Mouse (Mus musculus): ENCODE measurements at regions not wholly inside any gene's neighbourhood (a gene's known extent, or its start where the extent isn't known, plus 50 kb on each side); places are given as distances from the start of the nearest gene placed in this dataset.

DNA sequence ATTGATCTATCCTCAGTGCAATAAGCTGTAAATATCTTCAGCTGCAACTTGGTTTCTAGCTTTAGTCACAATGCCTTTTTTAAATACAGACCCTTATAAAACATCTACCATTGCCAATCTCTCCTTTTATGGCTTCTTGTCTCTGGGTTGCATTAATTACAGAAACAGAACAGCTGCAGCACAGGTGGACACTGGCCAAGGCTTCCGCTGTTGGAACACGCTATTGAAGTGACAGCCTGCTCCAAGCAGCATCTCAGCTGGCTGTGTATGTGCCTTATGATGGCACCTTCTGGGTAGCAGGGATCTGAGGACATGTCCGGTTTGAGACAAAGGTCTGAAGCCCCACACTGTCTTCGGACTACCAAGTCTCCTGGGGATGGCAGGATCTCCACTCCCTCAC, 207.1 kb upstream of the Plpp4 start:
- WGBS (ENCODE audit: insufficient replicate concordance): 67% methylated on average over 4 of the region's 4 CpGs

DNA sequence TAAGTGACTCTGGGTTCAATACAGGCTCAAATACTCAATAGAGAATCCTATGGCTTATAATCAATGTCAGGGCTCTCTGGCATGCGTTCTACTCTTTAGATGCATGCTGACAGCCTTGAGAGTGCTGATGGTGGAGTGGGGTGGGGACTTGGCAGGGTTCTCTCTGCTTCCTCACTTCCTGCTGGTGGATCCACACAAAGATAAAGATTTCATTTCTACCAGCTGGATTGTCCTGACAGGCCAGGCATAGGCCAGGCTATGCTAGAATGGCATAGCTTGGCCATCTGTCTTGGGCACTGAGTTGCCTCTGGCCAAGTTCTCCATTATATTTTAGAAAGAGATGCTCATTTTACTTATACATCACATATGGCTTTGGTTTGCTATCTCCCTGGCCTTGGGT, 206.2 kb upstream of the Plpp4 start:
- Histone ChIP-seq H3K9ac (no peak overlapping the region), H3K4me3 (replicated peaks) (no peak overlapping the region), H3K4me1 (replicated peaks) (no peaks in the 10 kb centered on the region), H3K36me3 (replicated peaks) (no peaks in the 10 kb centered on the region), H3K9me3 (replicated peaks) (no peaks in the 10 kb centered on the region), H3K4me2 (no peak overlapping the region), H3K27me3 (no peaks in the 10 kb centered on the region), H3K27ac (replicated peaks) (no peak overlapping the region)
- WGBS (ENCODE audit: insufficient replicate concordance): 38% methylated on average over 1 of the region's 1 CpGs
- no peak for ATAC-seq (ENCODE audit: insufficient read depth)

More for the DNA sequence above, 207.1 kb upstream of the Plpp4 start:
- no peak for ATAC-seq (ENCODE audit: insufficient read depth)
- Histone ChIP-seq H3K4me3 (replicated peaks) (no peak overlapping the region), H3K9ac (no peak overlapping the region), H3K4me1 (replicated peaks) (no peaks in the 10 kb centered on the region), H3K9me3 (replicated peaks) (no peaks in the 10 kb centered on the region), H3K4me2 (no peak overlapping the region), H3K27ac (replicated peaks) (no peak overlapping the region), H3K36me3 (replicated peaks) (no peaks in the 10 kb centered on the region), H3K27me3 (no peaks in the 10 kb centered on the region)

DNA sequence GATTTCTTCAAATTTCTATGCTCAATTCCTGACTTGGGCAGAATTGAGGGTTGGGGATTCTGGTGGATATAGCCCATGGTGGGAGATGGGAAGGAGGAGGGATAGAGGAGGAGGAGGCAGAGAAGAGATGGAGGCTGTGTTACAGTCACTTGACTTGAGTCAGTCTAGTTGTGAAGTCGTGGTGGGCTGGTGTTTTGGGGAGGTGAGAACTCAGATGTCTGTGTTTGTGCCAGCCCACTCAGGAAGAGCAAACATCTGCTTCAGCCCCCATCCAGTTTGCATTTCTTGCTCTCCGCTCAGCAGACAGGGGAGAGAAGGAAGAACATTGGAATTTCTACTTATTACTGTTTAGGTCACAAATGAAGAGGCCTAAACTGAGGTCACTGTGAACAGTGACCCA, 189.9 kb upstream of the Plpp4 start:
- no peak overlapping the region for H3K4me3 ChIP-seq (replicated peaks)
- no peaks in the 10 kb centered on the region for H3K9me3 ChIP-seq (replicated peaks)
- H3K27ac ChIP-seq (replicated peaks): no peak overlapping the region
- no peaks in the 10 kb centered on the region for H3K36me3 ChIP-seq (replicated peaks)
- H3K4me1 ChIP-seq (replicated peaks): no peaks in the 10 kb centered on the region
- no peak overlapping the region for H3K4me2 ChIP-seq
- WGBS (ENCODE audit: insufficient replicate concordance): 40% methylated on average over 2 of the region's 2 CpGs
- ATAC-seq (ENCODE audit: insufficient read depth): no peak
- H3K9ac ChIP-seq: no peak overlapping the region
- H3K27me3 ChIP-seq: no peaks in the 10 kb centered on the region

DNA sequence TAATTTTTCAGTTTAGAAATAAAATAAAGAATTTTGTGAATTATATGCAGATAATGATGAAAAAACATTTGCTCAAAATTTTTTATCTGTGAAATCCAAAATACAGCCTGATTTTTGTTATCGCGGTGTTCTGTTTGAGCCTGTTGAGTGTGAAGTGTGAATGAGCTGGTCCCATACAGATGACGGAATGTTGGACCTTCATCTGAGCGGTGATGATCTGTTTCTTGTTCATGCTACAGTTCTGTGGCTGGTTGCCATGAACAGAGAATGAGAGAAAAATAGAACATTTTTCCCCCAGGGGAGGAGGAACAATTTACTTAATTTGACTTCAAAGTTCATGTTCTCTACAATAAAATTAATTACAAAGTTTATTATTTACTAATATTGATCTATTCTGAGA, 188.7 kb upstream of the Plpp4 start:
- 75% methylated on average over 4 of the region's 4 CpGs for WGBS (ENCODE audit: insufficient replicate concordance)

DNA sequence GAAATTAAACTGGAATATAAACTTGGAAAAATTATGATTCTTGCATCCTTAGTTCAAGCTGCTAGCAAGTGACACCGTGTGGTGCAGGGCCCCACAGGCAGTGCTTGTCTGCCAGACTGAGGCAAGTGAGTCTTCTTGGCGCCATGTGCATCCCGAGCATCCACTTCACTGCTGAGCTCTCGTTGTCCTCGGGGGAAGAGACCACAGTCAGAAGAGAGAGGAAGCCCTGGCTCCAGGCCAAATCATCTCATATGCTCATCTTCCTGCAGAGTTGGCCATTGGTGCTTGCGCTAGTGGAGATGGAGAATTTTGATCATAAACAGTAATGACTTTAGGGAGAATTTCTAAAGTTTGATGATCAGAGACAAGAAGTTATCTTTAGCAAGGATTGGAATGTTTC, 177.0 kb upstream of the Plpp4 start:
- H3K4me3 ChIP-seq (replicated peaks): no peak overlapping the region
- no peak overlapping the region for H3K27ac ChIP-seq (replicated peaks)
- WGBS (ENCODE audit: insufficient replicate concordance): 57% methylated on average over 6 of the region's 6 CpGs
- H3K9me3 ChIP-seq (replicated peaks): no peaks in the 10 kb centered on the region
- no peaks in the 10 kb centered on the region for H3K36me3 ChIP-seq (replicated peaks)
- H3K27me3 ChIP-seq: no peaks in the 10 kb centered on the region
- ATAC-seq (ENCODE audit: insufficient read depth): no peak
- H3K4me2 ChIP-seq: no peak overlapping the region
- no peaks in the 10 kb centered on the region for H3K4me1 ChIP-seq (replicated peaks)
- H3K9ac ChIP-seq: no peak overlapping the region

More for the DNA sequence above, 188.7 kb upstream of the Plpp4 start:
- H3K36me3 ChIP-seq (replicated peaks): no peaks in the 10 kb centered on the region
- no peaks in the 10 kb centered on the region for H3K27me3 ChIP-seq
- no peak overlapping the region for H3K9ac ChIP-seq
- no peaks in the 10 kb centered on the region for H3K4me1 ChIP-seq (replicated peaks)
- no peaks in the 10 kb centered on the region for H3K9me3 ChIP-seq (replicated peaks)
- no peak overlapping the region for H3K4me2 ChIP-seq
- no peak overlapping the region for H3K4me3 ChIP-seq (replicated peaks)
- no peak for ATAC-seq (ENCODE audit: insufficient read depth)
- no peak overlapping the region for H3K27ac ChIP-seq (replicated peaks)

DNA sequence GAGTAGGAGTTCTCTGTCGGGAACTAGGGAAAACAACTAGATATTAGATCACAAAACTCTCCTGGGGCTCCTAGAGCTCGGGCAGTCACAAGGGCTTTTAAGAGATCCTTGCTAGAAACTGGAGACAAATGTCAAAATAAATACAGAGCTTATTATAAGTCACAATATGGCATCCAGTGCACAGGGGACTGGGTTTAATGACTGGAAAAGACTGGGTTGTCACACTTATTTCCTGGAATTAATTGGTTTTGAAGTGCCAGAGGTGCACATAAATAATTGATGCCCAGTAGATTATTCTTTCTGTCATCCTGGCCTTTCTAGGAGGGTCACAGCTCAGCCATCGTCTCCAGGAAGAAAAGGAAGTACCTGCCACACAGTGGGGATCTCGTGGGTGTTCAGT, 165.4 kb upstream of the Plpp4 start:
- no peak for ATAC-seq (ENCODE audit: insufficient read depth)
- no peaks in the 10 kb centered on the region for H3K27me3 ChIP-seq
- no peaks in the 10 kb centered on the region for H3K4me1 ChIP-seq (replicated peaks)
- H3K4me3 ChIP-seq (replicated peaks): no peak overlapping the region
- H3K9ac ChIP-seq: no peak overlapping the region
- no peak overlapping the region for H3K4me2 ChIP-seq
- 36% methylated on average over 4 of the region's 4 CpGs for WGBS (ENCODE audit: insufficient replicate concordance)
- H3K27ac ChIP-seq (replicated peaks): no peak overlapping the region
- H3K9me3 ChIP-seq (replicated peaks): no peaks in the 10 kb centered on the region
- no peaks in the 10 kb centered on the region for H3K36me3 ChIP-seq (replicated peaks)

DNA sequence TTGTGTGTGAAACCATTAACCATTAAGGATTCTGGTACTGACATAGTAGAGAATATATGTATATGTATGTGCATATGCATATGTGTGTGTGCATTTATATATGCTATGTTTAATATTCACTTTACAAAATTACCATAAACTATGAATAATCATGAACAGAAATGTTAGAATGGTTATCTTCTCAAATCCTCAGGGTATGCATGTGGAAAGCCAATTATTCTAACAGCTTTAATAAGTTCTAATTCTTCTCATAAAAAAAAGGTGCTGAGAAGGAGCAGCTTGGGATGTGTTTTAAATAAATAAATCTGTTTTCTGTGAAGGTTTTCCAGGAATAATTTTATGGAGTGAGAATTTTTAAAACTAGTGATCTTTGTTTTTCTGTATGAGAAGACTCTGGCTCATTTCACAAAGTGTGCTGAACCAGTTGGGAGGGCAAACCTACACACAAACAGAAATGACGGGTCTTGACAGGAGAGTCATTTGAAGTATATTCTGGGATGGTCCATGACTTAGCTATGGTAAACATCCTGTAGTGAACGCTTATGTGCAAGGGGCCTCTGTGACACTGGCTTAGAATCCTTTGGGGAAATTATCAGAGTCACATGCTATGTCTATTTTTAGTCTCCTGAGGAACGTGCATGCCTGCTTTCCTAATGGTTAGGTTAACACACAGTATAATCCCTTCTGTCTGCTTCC, 160.3 kb upstream of the Plpp4 start:
- Histone ChIP-seq H3K27ac (replicated peaks) (no peak overlapping the region), H3K27me3 (no peaks in the 10 kb centered on the region), H3K9me3 (replicated peaks) (no peaks in the 10 kb centered on the region), H3K4me2 (no peak overlapping the region), H3K36me3 (replicated peaks) (no peaks in the 10 kb centered on the region), H3K4me3 (replicated peaks) (no peak overlapping the region), H3K9ac (no peak overlapping the region), H3K4me1 (replicated peaks) (no peaks in the 10 kb centered on the region)
- no peak for ATAC-seq (ENCODE audit: insufficient read depth)
- WGBS (ENCODE audit: insufficient replicate concordance): 43% methylated on average over 3 of the region's 3 CpGs

DNA sequence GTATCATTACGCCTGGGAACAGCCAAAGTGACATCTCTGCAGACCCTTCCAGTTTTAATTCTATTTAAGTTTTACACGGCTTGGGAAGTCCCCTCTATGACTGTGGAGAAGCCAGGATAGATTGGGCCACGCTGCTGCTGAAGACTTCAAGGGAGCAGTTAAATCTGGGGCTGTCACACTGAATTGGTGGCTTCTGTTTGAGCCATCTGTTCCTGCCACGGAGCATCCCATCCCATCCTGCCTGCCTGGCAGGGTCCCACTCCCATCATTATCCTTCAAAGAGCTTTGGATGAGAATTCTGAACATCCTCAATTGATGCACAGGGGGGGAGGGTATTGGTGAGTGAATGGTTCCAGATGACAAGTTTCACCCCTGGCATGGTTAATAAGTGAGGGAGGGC, 154.4 kb upstream of the Plpp4 start:
- H3K36me3 ChIP-seq (replicated peaks): no peaks in the 10 kb centered on the region

DNA sequence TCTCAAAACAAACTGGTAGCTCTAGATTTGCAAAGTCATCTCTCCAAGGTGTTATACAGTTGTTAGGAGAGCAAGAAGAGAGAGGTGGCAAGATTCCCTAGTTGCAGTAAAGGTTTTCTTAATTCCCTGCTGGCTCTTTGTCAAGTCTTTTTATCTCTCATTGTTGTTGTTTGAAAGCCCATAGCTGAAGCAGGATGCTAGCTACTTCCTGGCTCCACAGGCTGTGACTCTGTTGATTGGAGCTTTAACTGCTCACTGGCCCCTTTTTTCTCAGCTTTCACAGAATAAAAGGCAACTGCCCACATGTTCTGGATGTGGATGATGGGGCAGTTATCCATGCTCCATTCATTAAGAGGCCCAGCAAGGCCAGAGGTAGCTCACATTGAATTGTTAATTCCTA, 122.7 kb upstream of the Plpp4 start:
- no peak overlapping the region for H3K4me2 ChIP-seq
- no peak overlapping the region for H3K27ac ChIP-seq (replicated peaks)
- H3K36me3 ChIP-seq (replicated peaks): no peaks in the 10 kb centered on the region
- no peaks in the 10 kb centered on the region for H3K27me3 ChIP-seq
- ATAC-seq (ENCODE audit: insufficient read depth): no peak
- H3K9ac ChIP-seq: no peak overlapping the region
- H3K4me1 ChIP-seq (replicated peaks): no peaks in the 10 kb centered on the region
- H3K4me3 ChIP-seq (replicated peaks): no peak overlapping the region
- no peaks in the 10 kb centered on the region for H3K9me3 ChIP-seq (replicated peaks)

More for the DNA sequence above, 154.4 kb upstream of the Plpp4 start:
- Histone ChIP-seq H3K9me3 (replicated peaks) (no peaks in the 10 kb centered on the region), H3K4me1 (replicated peaks) (no peaks in the 10 kb centered on the region), H3K4me3 (replicated peaks) (no peak overlapping the region), H3K27me3 (no peaks in the 10 kb centered on the region), H3K27ac (replicated peaks) (no peak overlapping the region), H3K4me2 (no peak overlapping the region), H3K9ac (no peak overlapping the region)
- 53% methylated on average over 4 of the region's 4 CpGs for whole genome bisulfite sequencing (ENCODE audit: insufficient replicate concordance)
- ATAC-seq (ENCODE audit: insufficient read depth): no peak

DNA sequence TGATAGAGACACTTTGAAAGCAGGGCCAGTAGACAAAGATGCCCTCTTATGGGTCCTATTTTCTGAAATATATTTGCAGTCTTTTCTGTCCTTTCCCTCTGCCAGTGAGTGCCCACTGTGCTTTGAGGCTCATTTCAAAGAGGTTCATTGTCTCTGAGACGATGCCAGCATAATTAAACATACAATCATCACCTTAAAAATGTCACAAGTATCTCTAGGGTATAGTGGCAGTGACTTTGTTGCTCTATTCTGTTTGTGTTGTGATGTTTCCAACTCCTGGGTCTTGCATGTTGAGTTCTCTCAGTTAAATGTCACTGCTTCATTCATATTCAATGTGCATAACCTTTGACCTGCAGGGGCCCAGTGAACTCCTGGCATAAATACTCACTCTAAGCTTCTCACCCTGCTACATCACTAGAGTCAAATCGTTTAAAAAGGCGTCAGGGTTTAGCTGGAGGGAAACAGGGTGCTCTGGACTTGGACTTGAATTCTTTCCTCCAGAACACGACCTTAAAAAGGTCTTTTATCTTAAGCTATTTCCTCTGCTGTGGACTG, 122.1 kb upstream of the Plpp4 start:
- Histone ChIP-seq H3K9ac (no peak overlapping the region), H3K4me1 (replicated peaks) (no peaks in the 10 kb centered on the region), H3K27me3 (no peaks in the 10 kb centered on the region), H3K9me3 (replicated peaks) (no peaks in the 10 kb centered on the region), H3K27ac (replicated peaks) (no peak overlapping the region), H3K36me3 (replicated peaks) (no peaks in the 10 kb centered on the region), H3K4me2 (no peak overlapping the region), H3K4me3 (replicated peaks) (no peak overlapping the region)
- no peak for ATAC-seq (ENCODE audit: insufficient read depth)
- 29% methylated on average over 4 of the region's 4 CpGs for WGBS (ENCODE audit: insufficient replicate concordance)

DNA sequence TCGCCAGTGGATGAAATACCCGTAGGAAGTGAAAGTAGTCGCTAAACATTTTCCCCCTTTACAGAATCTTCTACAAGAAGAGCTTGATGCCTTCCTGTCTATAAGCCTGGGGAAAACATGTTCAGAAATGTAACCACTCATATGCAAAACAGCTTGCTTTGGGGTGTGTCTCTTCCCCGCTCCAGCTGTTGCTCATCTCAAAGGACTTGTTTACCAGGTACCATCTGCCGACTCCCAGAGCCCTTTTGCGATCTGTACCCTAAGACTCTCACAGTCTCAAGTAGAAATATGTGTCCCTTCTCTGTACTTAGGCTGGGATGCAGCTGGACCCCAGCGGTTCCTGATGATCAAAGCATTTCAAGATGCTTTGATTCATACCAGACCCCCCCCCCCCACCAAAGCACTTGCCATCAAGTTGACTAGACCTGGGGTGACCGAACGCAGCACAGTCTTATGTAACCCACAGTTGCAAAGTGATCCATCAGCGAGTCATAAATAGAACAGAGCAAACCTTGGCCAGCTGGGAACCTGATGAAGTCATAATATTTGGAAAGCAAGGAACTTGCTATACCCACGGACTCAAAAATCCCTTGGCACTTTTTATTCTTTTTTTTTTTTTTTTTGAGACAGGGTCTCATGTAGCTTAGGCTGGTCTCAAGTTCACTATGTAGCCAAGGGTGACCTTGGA, 119.4 kb upstream of the Plpp4 start:
- no peak overlapping the region for H3K27ac ChIP-seq (replicated peaks)
- H3K4me2 ChIP-seq: no peak overlapping the region
- no peaks in the 10 kb centered on the region for H3K36me3 ChIP-seq (replicated peaks)
- no peaks in the 10 kb centered on the region for H3K4me1 ChIP-seq (replicated peaks)
- H3K4me3 ChIP-seq (replicated peaks): no peak overlapping the region
- WGBS (ENCODE audit: insufficient replicate concordance): 67% methylated on average over 11 of the region's 11 CpGs
- H3K9me3 ChIP-seq (replicated peaks): no peaks in the 10 kb centered on the region
- no peak overlapping the region for H3K9ac ChIP-seq
- no peaks in the 10 kb centered on the region for H3K27me3 ChIP-seq
- no peak for ATAC-seq (ENCODE audit: insufficient read depth)
